Mouse (Mus musculus): ENCODE measurements at regions not wholly inside any gene's neighbourhood (a gene's known extent, or its start where the extent isn't known, plus 50 kb on each side); places are given as distances from the start of the nearest gene placed in this dataset.
"Not testable (repeated sequence)": the region's sequence is repeated elsewhere in the genome, so short reads cannot be mapped to it uniquely, and the experiment has no call there.

- intact Hi-C loops (cut with DNase I) = no loop called here
- DNase-seq (ENCODE audit: low spot score in 2 of 2) = no peak
Observed at GRCm38 (mm10) chr7:113010150-113010549, 56.4 kb downstream of the Rassf10 start.

- intact Hi-C loops (cut with DNase I) = no loop called here
- DNase-seq (ENCODE audit: low spot score in 2 of 2) = no peak
Observed at GRCm38 (mm10) chr7:113017092-113017755, 63.5 kb downstream of the Rassf10 start.

GRCm38 (mm10) chr7:113021412-113021811 is 67.7 kb downstream of the Rassf10 start:
- no peak for DNase-seq (ENCODE audit: low spot score in 2 of 2)
- intact Hi-C loops (cut with DNase I) = no loop called here

GRCm38 (mm10) chr7:113022516-113022915 is 68.8 kb downstream of the Rassf10 start:
- intact Hi-C loops (cut with DNase I) = no loop called here
- DNase-seq (ENCODE audit: low spot score in 2 of 2) = no peak

GRCm38 (mm10) chr7:113025758-113026157 is 72.0 kb downstream of the Rassf10 start:
- DNase-seq (ENCODE audit: low spot score in 2 of 2) = no peak
- intact Hi-C loops (cut with DNase I) = no loop called here

GRCm38 (mm10) chr7:113026290-113027075 is 72.7 kb downstream of the Rassf10 start:
- intact Hi-C loops (cut with DNase I) = no loop called here
- no peak for DNase-seq (ENCODE audit: low spot score in 2 of 2)

- intact Hi-C loops (cut with DNase I) = no loop called here
- DNase-seq (ENCODE audit: low spot score in 2 of 2) = no peak
Observed at GRCm38 (mm10) chr7:113027125-113027801, 73.5 kb downstream of the Rassf10 start.

GRCm38 (mm10) chr7:113030053-113030752 is 76.4 kb downstream of the Rassf10 start:
- intact Hi-C loops (cut with DNase I) = no loop called here
- no peak for DNase-seq (ENCODE audit: low spot score in 2 of 2)

- intact Hi-C loops (cut with DNase I) = no loop called here
- DNase-seq (ENCODE audit: low spot score in 2 of 2) = no peak
Observed at GRCm38 (mm10) chr7:113035751-113036150, 82.0 kb downstream of the Rassf10 start.

GRCm38 (mm10) chr7:113037825-113038613 is 84.3 kb downstream of the Rassf10 start:
- DNase-seq (ENCODE audit: low spot score in 2 of 2) = no peak
- intact Hi-C loops (cut with DNase I) = no loop called here

GRCm38 (mm10) chr7:113038906-113039671 is 85.3 kb downstream of the Rassf10 start:
- intact Hi-C loops (cut with DNase I) = no loop called here

GRCm38 (mm10) chr7:113045613-113046159 is 91.9 kb downstream of the Rassf10 start:
- DNase-seq (ENCODE audit: low spot score in 2 of 2); intact Hi-C loops (cut with DNase I): not testable (repeated sequence)

More at GRCm38 (mm10) chr7:113038906-113039671, 85.3 kb downstream of the Rassf10 start:
- DNase-seq (ENCODE audit: low spot score in 2 of 2) = no peak

- DNase-seq (ENCODE audit: low spot score in 2 of 2) = no peak
- intact Hi-C loops (cut with DNase I) = no loop called here
Observed at GRCm38 (mm10) chr7:113046406-113046805, 92.6 kb downstream of the Rassf10 start.

GRCm38 (mm10) chr7:113047583-113047982 is 93.8 kb downstream of the Rassf10 start:
- intact Hi-C loops (cut with DNase I) = no loop called here
- no peak for DNase-seq (ENCODE audit: low spot score in 2 of 2)

GRCm38 (mm10) chr7:113048097-113048795 is 94.5 kb downstream of the Rassf10 start:
- no peak for DNase-seq (ENCODE audit: low spot score in 2 of 2)
- intact Hi-C loops (cut with DNase I) = no loop called here

- intact Hi-C loops (cut with DNase I) = no loop called here
- DNase-seq (ENCODE audit: low spot score in 2 of 2) = no peak
Observed at GRCm38 (mm10) chr7:113049440-113049839, 95.7 kb downstream of the Rassf10 start.

- intact Hi-C loops (cut with DNase I) = no loop called here
- DNase-seq (ENCODE audit: low spot score in 2 of 2) = no peak
Observed at GRCm38 (mm10) chr7:113052952-113053351, 99.2 kb downstream of the Rassf10 start.

GRCm38 (mm10) chr7:113056421-113056820 is 102.7 kb downstream of the Rassf10 start:
- no peak for DNase-seq (ENCODE audit: low spot score in 2 of 2)
- intact Hi-C loops (cut with DNase I) = no loop called here

Data from left cerebral cortex, postnatal 36 days (tissue).